Mouse (Mus musculus): ENCODE results near the gene Slc9a2. TPM values are rescaled to one million over a fixed set of nuclear protein-coding genes. Genes with fewer than 3 reads are reported as not detected.

Slc9a2 gene
- polyA plus RNA-seq, 1 experiment from 2014 or later, result 0.45 TPM

- no peak overlapping the region for H3K4me2 ChIP-seq (replicated peaks)
- 89% methylated on average over 1 of the region's 1 CpGs for WGBS
- no peaks in the 10 kb centered on the region for H3K9me3 ChIP-seq
- no peak overlapping the region for H3K9ac ChIP-seq
- ATAC-seq (ENCODE audit: low FRiP score, low read depth), result no peak
- H3K36me3 ChIP-seq, result no peaks in the 10 kb centered on the region
- no peak overlapping the region for H3K4me3 ChIP-seq
- no peak overlapping the region for H3K27ac ChIP-seq
- no peaks in the 10 kb centered on the region; the same call in 1 of the 2 replicates for H3K27me3 ChIP-seq
- H3K4me1 ChIP-seq, result peaks cover 5% of the 10 kb centered on the region; the same call in 1 of the 2 replicates
Measured at GRCm38 (mm10) chr1:40795508-40795907, 115.1 kb downstream of the Slc9a2 start.

GRCm38 (mm10) chr1:40797348-40797747 is 117.0 kb downstream of the Slc9a2 start:
- ATAC-seq (ENCODE audit: low FRiP score, low read depth), result no peak
- WGBS, result 25% methylated on average over 5 of the region's 5 CpGs
- H3K4me2 ChIP-seq (replicated peaks), result no peak overlapping the region

DNA sequence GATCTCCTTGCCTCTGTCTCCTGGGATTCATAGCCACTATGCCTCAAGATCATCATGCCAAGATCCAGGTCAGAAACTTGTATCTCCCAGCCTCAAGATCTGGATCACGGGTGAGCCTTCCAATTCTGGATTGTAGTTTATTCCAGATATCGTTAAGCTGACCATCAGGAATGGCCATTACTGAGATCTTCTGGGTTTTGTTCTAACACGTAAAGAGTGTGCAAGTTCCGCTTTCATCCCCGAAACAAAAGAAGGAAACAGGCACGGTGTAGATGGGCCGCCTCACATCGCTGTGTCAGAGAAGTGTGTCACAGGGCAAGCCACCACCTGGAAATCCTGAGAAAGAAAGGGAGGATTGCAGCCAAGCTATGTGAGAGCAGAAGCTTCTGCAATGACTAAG is 118.7 kb downstream of the Slc9a2 start:
- no peaks in the 10 kb centered on the region for H3K9me3 ChIP-seq
- H3K27ac ChIP-seq, result no peak overlapping the region
- ATAC-seq (ENCODE audit: low FRiP score, low read depth), result no peak
- no peak overlapping the region for H3K9ac ChIP-seq
- WGBS, result 89% methylated on average over 8 of the region's 8 CpGs
- no peaks in the 10 kb centered on the region for H3K27me3 ChIP-seq
- H3K4me3 ChIP-seq, result no peak overlapping the region
- no peak overlapping the region for H3K4me2 ChIP-seq (replicated peaks)
- H3K36me3 ChIP-seq, result no peaks in the 10 kb centered on the region
- H3K4me1 ChIP-seq, result no peaks in the 10 kb centered on the region

More at GRCm38 (mm10) chr1:40797348-40797747, 117.0 kb downstream of the Slc9a2 start:
- Histone ChIP-seq H3K4me3 (no peak overlapping the region), H3K27ac (no peak overlapping the region), H3K9me3 (no peaks in the 10 kb centered on the region), H3K27me3 (no peaks in the 10 kb centered on the region; the same call in 1 of the 2 replicates), H3K4me1 (no peaks in the 10 kb centered on the region), H3K36me3 (no peaks in the 10 kb centered on the region), H3K9ac (no peak overlapping the region)

- Histone ChIP-seq H3K27ac (no peak overlapping the region), H3K9me3 (no peaks in the 10 kb centered on the region), H3K27me3 (no peaks in the 10 kb centered on the region), H3K4me2 (replicated peaks) (no peak overlapping the region), H3K4me3 (no peak overlapping the region), H3K9ac (no peak overlapping the region), H3K36me3 (no peaks in the 10 kb centered on the region), H3K4me1 (no peaks in the 10 kb centered on the region)
- ATAC-seq (ENCODE audit: low FRiP score, low read depth), result no peak
- WGBS, result 83% methylated on average over 5 of the region's 5 CpGs
Measured at GRCm38 (mm10) chr1:40800908-40801307, 120.5 kb downstream of the Slc9a2 start.

DNA sequence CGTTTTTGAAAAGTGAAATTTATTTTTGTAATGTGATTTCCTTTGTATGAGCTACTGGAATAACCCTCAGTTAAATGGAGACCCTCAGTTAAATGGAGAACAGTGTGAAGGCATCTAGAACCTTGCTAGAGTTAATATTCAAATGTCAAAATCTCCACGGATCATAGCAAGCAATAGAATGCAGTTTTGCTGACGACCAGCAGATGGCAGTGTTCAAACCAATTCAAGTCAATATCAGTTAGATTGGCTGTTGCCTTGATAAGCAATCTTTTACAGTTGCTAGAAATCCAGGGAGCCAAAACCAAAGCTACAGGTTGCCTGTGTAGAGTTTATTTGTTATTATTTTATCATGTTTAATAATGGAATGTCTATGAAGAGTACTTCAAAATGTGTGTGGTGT is 122.4 kb downstream of the Slc9a2 start:
- no peak overlapping the region for H3K4me3 ChIP-seq
- H3K27ac ChIP-seq, result no peak overlapping the region
- 25% methylated on average over 3 of the region's 3 CpGs for WGBS
- H3K27me3 ChIP-seq, result no peaks in the 10 kb centered on the region
- no peak overlapping the region for H3K4me2 ChIP-seq (replicated peaks)
- ATAC-seq (ENCODE audit: low FRiP score, low read depth), result no peak
- H3K36me3 ChIP-seq, result no peaks in the 10 kb centered on the region
- no peaks in the 10 kb centered on the region for H3K4me1 ChIP-seq
- no peak overlapping the region for H3K9ac ChIP-seq
- H3K9me3 ChIP-seq, result no peaks in the 10 kb centered on the region

- Histone ChIP-seq H3K4me3 (no peak overlapping the region), H3K9ac (no peak overlapping the region), H3K36me3 (no peaks in the 10 kb centered on the region), H3K27ac (no peak overlapping the region), H3K27me3 (no peaks in the 10 kb centered on the region), H3K4me2 (replicated peaks) (no peak overlapping the region), H3K4me1 (no peaks in the 10 kb centered on the region), H3K9me3 (no peaks in the 10 kb centered on the region)
- ATAC-seq (ENCODE audit: low FRiP score, low read depth), result no peak
- 89% methylated on average over 12 of the region's 12 CpGs for WGBS
Measured at GRCm38 (mm10) chr1:40804118-40804517, 123.7 kb downstream of the Slc9a2 start.

GRCm38 (mm10) chr1:40805351-40805750 is 125.0 kb downstream of the Slc9a2 start, which contains the start of gene Tmem182:
Gene Tmem182 (plus strand): TSS chr1:40805601.
- 73% methylated on average over 9 of the region's 9 CpGs for WGBS
- Histone ChIP-seq H3K27ac (no peak within 1 kb of the TSS), H3K9me3 (no peaks in the 10 kb centered on the region), H3K4me3 (no peak within 1 kb of the TSS), H3K9ac (no peak within 1 kb of the TSS), H3K36me3 (no peaks in the 10 kb centered on the region), H3K4me2 (replicated peaks) (no peak within 1 kb of the TSS), H3K27me3 (no peaks in the 10 kb centered on the region), H3K4me1 (no peaks in the 10 kb centered on the region)
- ATAC-seq (ENCODE audit: low FRiP score, low read depth), result no peak

DNA sequence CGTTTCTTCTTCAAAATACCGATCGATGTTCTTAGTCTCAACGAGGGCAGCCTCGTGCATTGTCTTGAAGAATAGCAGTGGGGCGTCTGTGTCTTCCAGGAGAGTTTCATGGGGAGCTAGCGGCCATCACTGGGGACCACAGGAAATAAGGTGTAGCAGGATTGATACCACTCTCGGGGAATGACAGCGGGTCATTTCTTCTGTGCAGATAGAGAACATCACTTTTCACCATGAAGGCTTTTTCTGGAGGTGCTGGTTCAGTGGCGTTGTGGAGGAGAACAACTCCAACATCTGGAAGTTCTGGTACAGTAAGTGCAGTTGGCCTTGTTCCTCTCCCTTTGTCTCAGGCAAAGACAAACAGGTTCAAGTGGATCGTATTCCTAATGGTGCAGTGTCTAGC is 125.5 kb downstream of the Slc9a2 start:
- Histone ChIP-seq H3K4me3 (no peak overlapping the region), H3K27ac (no peak overlapping the region), H3K27me3 (no peaks in the 10 kb centered on the region), H3K36me3 (no peaks in the 10 kb centered on the region), H3K9ac (no peak overlapping the region), H3K9me3 (no peaks in the 10 kb centered on the region), H3K4me2 (replicated peaks) (no peak overlapping the region), H3K4me1 (no peaks in the 10 kb centered on the region)
- ATAC-seq (ENCODE audit: low FRiP score, low read depth), result no peak
- 87% methylated on average over 11 of the region's 11 CpGs for WGBS

GRCm38 (mm10) chr1:40808643-40809042 is 128.3 kb downstream of the Slc9a2 start:
- Histone ChIP-seq H3K9me3 (no peaks in the 10 kb centered on the region), H3K27ac (no peak overlapping the region), H3K4me1 (no peaks in the 10 kb centered on the region), H3K9ac (no peak overlapping the region), H3K27me3 (no peaks in the 10 kb centered on the region), H3K4me2 (replicated peaks) (no peak overlapping the region), H3K4me3 (no peak overlapping the region), H3K36me3 (no peaks in the 10 kb centered on the region)
- 85% methylated on average over 3 of the region's 3 CpGs for WGBS
- ATAC-seq (ENCODE audit: low FRiP score, low read depth), result no peak

DNA sequence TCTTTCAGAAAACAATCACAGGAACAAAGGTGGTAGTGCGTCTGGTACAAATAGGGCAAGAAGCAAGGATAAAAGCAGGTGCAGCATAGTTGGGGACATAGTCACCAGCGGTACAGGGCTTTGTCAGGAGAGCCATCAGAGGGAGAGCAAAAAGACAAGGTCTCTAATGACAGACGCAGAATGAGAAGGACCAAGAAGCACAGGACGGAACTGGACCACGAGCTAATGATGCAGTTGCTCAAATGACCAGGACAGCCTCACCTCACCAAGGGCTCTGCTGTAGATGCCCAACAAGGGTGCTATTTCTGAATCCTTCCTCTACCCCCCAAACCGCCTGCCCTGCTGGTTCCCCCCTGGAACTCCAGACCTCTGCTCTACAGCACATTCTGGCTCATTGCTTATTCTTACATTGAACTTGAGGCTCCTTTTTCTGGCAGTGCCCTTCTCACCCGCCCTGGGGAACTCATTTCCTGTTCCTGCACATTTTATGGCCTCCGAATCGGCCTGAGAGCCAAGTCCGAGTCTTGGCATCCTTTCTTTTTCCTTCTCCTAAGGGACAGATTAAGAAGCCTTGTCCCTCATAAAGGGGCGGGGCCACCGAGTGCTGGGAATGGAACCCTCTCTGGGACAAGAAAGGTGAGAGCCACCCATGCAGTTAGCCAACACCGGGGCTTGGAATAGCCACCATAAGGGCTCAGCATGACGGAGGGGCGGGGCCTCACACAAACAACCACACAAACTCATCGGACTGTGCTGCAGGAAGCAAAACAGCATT is 134.9 kb downstream of the Slc9a2 start:
- Histone ChIP-seq H3K9me3 (no peaks in the 10 kb centered on the region), H3K4me2 (replicated peaks) (peak overlapping the region; percentile 50), H3K9ac (no peak overlapping the region), H3K36me3 (no peaks in the 10 kb centered on the region), H3K4me1 (peaks cover 11% of the 10 kb centered on the region), H3K4me3 (peak overlapping the region; percentile 5; the same call in 1 of the 2 replicates), H3K27ac (0 out of 2 replicates have a peak overlapping the region, but pooled peaks have one; percentile 11), H3K27me3 (no peaks in the 10 kb centered on the region)
- peak; percentile 51 for ATAC-seq (ENCODE audit: low FRiP score, low read depth)
- WGBS, result 38% methylated on average over 16 of the region's 16 CpGs
